Mouse (Mus musculus): ENCODE measurements around the gene Ddx41. TPM values are rescaled to one million over a fixed set of nuclear protein-coding genes. Genes with fewer than 3 reads are reported as not detected.
A peak's percentile ranks its signal among the peaks of the same experiment; 100 is the strongest.

Ddx41 gene
- polyA plus RNA-seq, 1 experiment from 2014 or later = 24.2 TPM

DNA sequence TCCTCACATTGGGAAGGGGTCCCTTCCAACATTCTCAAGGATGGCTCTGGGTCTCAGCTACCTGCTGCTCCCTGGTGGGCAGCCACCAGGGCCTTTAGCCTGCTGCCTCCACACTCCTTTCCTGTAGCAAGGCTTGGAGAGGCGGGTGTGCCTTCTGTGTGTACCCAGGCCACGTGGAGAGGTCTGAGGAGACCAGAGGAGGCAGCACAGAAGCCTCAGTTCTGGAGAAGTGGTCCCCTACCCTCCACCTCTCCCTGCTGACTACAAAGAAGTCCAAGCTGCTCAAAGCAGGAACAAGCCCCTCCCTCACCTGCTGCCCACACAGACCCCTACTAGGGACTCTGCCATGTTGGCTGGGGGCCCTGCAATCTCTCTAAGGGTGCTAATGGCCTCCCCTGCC, 42.2 kb downstream of the Ddx41 start:
- 25% methylated on average over 2 of the region's 2 CpGs for WGBS
- Histone ChIP-seq H3K4me2 (replicated peaks; ENCODE audit: low read depth) (no peak overlapping the region), H3K4me1 (replicated peaks; ENCODE audit: control insufficient read depth, insufficient read depth) (no peaks in the 10 kb centered on the region), H3K27ac (replicated peaks) (no peak overlapping the region), H3K9ac (ENCODE audit: low read length) (no peak overlapping the region), H3K27me3 (ENCODE audit: control insufficient read depth, insufficient read depth, low read length) (peaks cover 2% of the 10 kb centered on the region; the same call in 1 of the 2 replicates), H3K4me3 (ENCODE audit: low read depth, low read length) (no peak overlapping the region), H3K9me3 (ENCODE audit: control insufficient read depth, low read length) (no peaks in the 10 kb centered on the region), H3K36me3 (ENCODE audit: control insufficient read depth, insufficient read depth, low read length) (peaks cover 12% of the 10 kb centered on the region)
- no peak for DNase-seq (ENCODE audit: low spot score)
- 0 out of 2 replicates have a peak, but pooled peaks have one; percentile 16 for TF ChIP-seq CTCF (IDR thresholded peaks at IDR 0.05; ENCODE audit: low read depth)
- TF ChIP-seq EP300 (optimal IDR thresholded peaks at IDR 0.05) = no peak
- ATAC-seq (ENCODE audit: low FRiP score, low TSS enrichment) = peak; percentile 38

DNA sequence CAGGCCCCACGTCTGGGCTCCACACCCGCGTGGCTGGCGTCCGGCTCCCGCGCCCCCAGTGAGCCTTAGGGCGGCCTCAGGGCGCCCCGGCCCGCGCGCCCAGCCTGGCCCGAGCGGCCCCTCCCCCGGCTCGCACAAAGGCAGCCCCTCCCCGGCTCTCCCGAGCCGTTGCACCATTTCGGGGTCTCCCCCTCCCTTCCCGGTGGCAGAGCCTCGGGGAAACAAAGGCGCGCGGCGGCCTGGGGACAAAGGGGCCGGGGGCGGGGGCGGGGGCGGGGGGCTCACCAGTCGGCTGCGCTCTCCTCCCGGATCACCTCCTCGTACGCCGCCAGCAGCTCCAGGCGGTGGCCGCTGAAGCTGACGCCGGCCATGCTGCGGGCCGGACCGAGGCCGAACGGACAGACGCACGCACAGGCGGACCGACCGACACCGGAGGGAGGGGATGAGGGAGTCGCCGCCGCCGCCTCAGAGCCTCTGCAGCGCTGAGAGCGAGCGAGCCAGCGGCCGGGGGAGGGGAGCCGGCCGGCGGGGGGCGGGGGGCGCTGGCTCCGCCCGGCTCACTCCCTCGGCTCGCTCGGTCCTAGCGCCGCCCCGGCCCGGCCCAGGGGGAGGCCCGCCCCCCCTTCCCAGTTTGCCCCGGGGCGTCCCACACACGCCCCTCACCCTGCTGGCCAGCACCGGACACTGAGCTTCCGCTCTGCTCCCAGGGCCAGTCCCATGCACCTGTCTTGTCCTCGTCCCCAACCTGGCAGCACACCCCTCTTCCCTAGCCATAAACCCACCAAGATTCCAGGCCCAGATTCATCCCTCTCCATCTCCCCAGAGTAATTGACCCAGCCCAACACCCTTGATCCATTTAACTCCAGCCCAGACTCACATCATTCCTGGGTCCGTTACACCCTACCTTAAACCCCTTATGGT, 48.6 kb downstream of the Ddx41 start, which contains the start of gene Dbn1:
Gene Dbn1 (minus strand): TSS at position 534 of the 921 bp plus-strand sequence.
- peak within 1 kb of the TSS; percentile 92 for H3K4me2 ChIP-seq (replicated peaks; ENCODE audit: low read depth)
- H3K4me1 ChIP-seq (replicated peaks; ENCODE audit: control insufficient read depth, insufficient read depth) = 0 out of 2 replicates have a peak, but pooled peaks cover 3% of the 10 kb centered on the region
- H3K27me3 ChIP-seq (ENCODE audit: control insufficient read depth, insufficient read depth, low read length) = peaks cover 2% of the 10 kb centered on the region; the same call in 1 of the 2 replicates
- H3K4me3 ChIP-seq (ENCODE audit: low read depth, low read length) = peak within 1 kb of the TSS; percentile 79
- no peak for TF ChIP-seq EP300 (optimal IDR thresholded peaks at IDR 0.05)
- peak; percentile 17; the same call in 1 of the 2 replicates for TF ChIP-seq CTCF (IDR thresholded peaks at IDR 0.05; ENCODE audit: low read depth)
- no peaks in the 10 kb centered on the region for H3K9me3 ChIP-seq (ENCODE audit: control insufficient read depth, low read length)
- 3% methylated on average over 29 of the region's 83 CpGs for WGBS
- H3K27ac ChIP-seq (replicated peaks) = peak within 1 kb of the TSS; percentile 80
- no peaks in the 10 kb centered on the region for H3K36me3 ChIP-seq (ENCODE audit: control insufficient read depth, insufficient read depth, low read length)
- DNase-seq (ENCODE audit: low spot score) (peak; percentile 52), ATAC-seq (ENCODE audit: low FRiP score, low TSS enrichment) (peak; percentile 73)
- peak within 1 kb of the TSS; percentile 83 for H3K9ac ChIP-seq (ENCODE audit: low read length)

DNA sequence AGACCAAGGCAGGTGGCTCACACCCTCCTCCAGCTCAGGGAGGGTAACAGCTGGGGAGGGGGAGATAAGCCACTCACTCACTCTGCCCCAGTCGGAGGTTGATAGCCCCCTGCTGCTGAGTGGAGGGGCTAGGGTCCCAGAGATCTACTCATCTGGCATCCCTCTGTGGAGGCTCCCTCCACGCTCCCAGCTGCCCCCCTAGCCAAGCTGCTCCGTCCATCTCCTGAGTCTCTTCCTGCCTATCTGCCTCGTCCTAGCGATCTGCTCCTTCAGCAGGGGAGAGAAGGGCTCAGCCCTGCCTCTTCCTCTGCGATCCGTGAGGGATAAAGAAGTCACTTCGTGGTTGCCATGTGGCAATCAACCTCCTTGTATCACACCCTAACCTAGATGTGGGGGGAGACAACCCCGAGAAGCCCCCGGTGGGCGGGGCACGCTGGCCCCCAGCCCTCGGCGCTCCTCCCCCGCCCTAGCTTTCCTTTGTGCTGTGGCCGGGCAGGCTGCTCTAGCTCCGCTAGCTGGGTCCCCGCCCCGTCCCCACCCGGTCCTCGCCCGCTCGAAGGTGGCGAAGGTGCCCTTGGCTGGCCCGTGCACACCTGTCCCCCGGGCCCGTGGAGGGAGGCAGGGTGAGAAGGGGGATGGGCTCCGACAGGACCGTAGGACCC, 49.4 kb downstream of the Ddx41 start:
- Histone ChIP-seq H3K4me2 (replicated peaks; ENCODE audit: low read depth) (peak overlapping the region; percentile 92), H3K27ac (replicated peaks) (peak overlapping the region; percentile 80), H3K4me1 (replicated peaks; ENCODE audit: control insufficient read depth, insufficient read depth) (0 out of 2 replicates have a peak, but pooled peaks cover 3% of the 10 kb centered on the region), H3K9ac (ENCODE audit: low read length) (peak overlapping the region; percentile 83), H3K36me3 (ENCODE audit: control insufficient read depth, insufficient read depth, low read length) (no peaks in the 10 kb centered on the region), H3K4me3 (ENCODE audit: low read depth, low read length) (peak overlapping the region; percentile 79), H3K27me3 (ENCODE audit: control insufficient read depth, insufficient read depth, low read length) (peaks cover 2% of the 10 kb centered on the region; the same call in 1 of the 2 replicates), H3K9me3 (ENCODE audit: control insufficient read depth, low read length) (no peaks in the 10 kb centered on the region)
- 2% methylated on average over 29 of the region's 29 CpGs for WGBS
- peak; percentile 68 for DNase-seq (ENCODE audit: low spot score)
- ATAC-seq (ENCODE audit: low FRiP score, low TSS enrichment) = peak; percentile 64; the same call in 1 of the 2 replicates
- TF ChIP-seq EP300 (optimal IDR thresholded peaks at IDR 0.05) (no peak), CTCF (IDR thresholded peaks at IDR 0.05; ENCODE audit: low read depth) (no peak)

DNA sequence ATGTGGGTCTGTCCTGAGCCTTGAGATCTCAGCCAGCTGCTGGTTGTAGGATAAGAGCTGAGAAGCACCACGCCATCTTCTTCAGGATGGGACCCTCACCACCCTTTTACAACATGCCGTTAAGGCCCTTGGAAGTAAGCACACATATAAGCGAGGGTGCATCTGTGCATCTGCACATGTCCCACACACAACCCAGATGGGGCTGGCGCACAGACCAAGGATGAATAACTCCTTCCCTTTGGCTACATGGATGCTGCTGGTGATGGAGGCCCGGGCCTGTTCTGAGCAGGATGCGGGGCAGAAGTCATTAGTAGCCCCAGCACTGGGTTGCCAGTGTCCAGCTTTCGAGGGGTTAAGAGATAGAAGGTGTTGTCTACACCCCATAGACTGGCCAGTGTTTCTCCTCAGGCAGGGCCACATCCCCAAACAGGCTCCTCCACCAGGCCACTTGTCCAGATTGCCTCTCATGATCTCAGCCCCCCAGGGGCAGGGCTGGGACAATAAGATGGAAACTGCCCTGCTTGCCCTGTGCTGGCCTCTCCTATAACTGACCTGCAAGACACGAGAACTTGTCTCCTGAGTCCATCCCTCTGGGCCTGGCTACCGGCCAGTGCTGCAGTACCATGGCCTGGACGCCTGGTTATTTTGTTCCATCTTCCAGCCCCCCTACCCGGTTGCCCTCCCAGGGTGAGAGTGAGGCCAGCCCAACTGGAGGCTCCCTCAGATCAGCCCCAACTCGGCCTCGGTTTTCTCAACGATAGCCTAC, 50.2 kb downstream of the Ddx41 start:
- DNase-seq (ENCODE audit: low spot score) = no peak
- 0 out of 2 replicates have a peak, but pooled peaks cover 3% of the 10 kb centered on the region for H3K4me1 ChIP-seq (replicated peaks; ENCODE audit: control insufficient read depth, insufficient read depth)
- H3K9ac ChIP-seq (ENCODE audit: low read length) = no peak overlapping the region
- H3K9me3 ChIP-seq (ENCODE audit: control insufficient read depth, low read length) = no peaks in the 10 kb centered on the region
- no peak for ATAC-seq (ENCODE audit: low FRiP score, low TSS enrichment)
- H3K4me2 ChIP-seq (replicated peaks; ENCODE audit: low read depth) = peak overlapping the region; percentile 92
- no peaks in the 10 kb centered on the region for H3K36me3 ChIP-seq (ENCODE audit: control insufficient read depth, insufficient read depth, low read length)
- WGBS = 44% methylated on average over 14 of the region's 14 CpGs
- peak overlapping the region; percentile 79 for H3K4me3 ChIP-seq (ENCODE audit: low read depth, low read length)
- TF ChIP-seq EP300 (optimal IDR thresholded peaks at IDR 0.05) (no peak), CTCF (IDR thresholded peaks at IDR 0.05; ENCODE audit: low read depth) (no peak)
- H3K27me3 ChIP-seq (ENCODE audit: control insufficient read depth, insufficient read depth, low read length) = no peaks in the 10 kb centered on the region
- no peak overlapping the region for H3K27ac ChIP-seq (replicated peaks)

DNA sequence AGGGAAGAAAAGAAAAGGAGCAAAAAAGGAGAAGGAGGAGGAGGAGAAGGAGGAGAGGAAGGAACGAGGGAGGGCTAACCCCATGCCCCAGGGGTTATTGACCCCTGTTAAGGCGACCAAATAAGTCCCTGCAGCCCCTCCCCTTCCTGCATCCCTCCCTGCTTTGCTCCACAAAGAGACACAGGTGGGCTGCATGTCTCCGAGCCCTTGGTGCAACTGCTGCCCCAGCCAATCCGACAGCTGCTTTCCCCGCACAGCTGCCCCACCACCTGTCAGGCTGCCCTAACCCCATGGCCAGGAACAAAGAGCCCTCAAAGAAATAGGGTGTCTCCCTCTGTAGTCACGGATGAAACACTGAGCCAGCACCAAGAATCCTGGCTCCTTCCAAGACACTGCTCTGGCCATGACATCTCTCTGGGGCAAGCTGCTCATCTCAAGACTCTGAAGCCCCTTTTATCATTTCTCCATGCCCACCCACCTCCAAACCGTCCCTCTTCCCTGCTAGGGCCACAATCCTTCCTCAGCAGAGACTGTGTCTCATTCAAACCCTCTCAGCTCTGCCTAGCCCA, 51.9 kb downstream of the Ddx41 start:
- H3K9ac ChIP-seq (ENCODE audit: low read length) = no peak overlapping the region
- H3K4me2 ChIP-seq (replicated peaks; ENCODE audit: low read depth) = no peak overlapping the region
- DNase-seq (ENCODE audit: low spot score) (no peak), ATAC-seq (ENCODE audit: low FRiP score, low TSS enrichment) (no peak)
- 57% methylated on average over 7 of the region's 7 CpGs for WGBS
- H3K9me3 ChIP-seq (ENCODE audit: control insufficient read depth, low read length) = no peaks in the 10 kb centered on the region
- H3K4me1 ChIP-seq (replicated peaks; ENCODE audit: control insufficient read depth, insufficient read depth) = 0 out of 2 replicates have a peak, but pooled peaks cover 3% of the 10 kb centered on the region
- TF ChIP-seq EP300 (optimal IDR thresholded peaks at IDR 0.05) (no peak), CTCF (IDR thresholded peaks at IDR 0.05; ENCODE audit: low read depth) (no peak)
- no peaks in the 10 kb centered on the region for H3K36me3 ChIP-seq (ENCODE audit: control insufficient read depth, insufficient read depth, low read length)
- no peaks in the 10 kb centered on the region for H3K27me3 ChIP-seq (ENCODE audit: control insufficient read depth, insufficient read depth, low read length)
- no peak overlapping the region for H3K4me3 ChIP-seq (ENCODE audit: low read depth, low read length)
- H3K27ac ChIP-seq (replicated peaks) = no peak overlapping the region

Data from stomach, postnatal 0 days (tissue).